Mouse (Mus musculus) limb, embryonic 11.5 days (tissue): Measurements from ENCODE around the gene Zbtb22. TPM values are rescaled to one million over a fixed set of nuclear protein-coding genes. Genes with fewer than 3 reads are reported as not detected.

Experiments
- ATAC-seq: fragments of 200-750 bp; cut with Nextera tagmentation; 2 replicates; pipeline ENCODE4 v1.8.0; 2017; ENCODE audit warnings: low read depth; ENCODE audit not compliant: insufficient number of reproducible peaks, low FRiP score, low TSS enrichment
- DNase-seq: peaks from one replicate; pipeline ENCODE4 v3.0.0-alpha.2; 2015; ENCODE audit warnings: low spot score
- H3K27ac ChIP-seq: fragments of 300-500 bp; sonication (generic); replicated peaks from 2 replicates; pipeline ENCODE4 v1.5.1; 2014; ENCODE audit warnings: low read depth, mild to moderate bottlenecking, low read length
- H3K27me3 ChIP-seq: fragments of 300-500 bp; sonication (generic); 2 replicates; pipeline ENCODE4 v1.6.1; 2014; ENCODE audit warnings: mild to moderate bottlenecking, low read length, mixed read lengths; ENCODE audit not compliant: control insufficient read depth, insufficient read depth
- H3K36me3 ChIP-seq: fragments of 300-500 bp; sonication (generic); 2 replicates; pipeline ENCODE4 v1.6.1; 2014; ENCODE audit warnings: mild to moderate bottlenecking, low read length, moderate library complexity, mixed read lengths; ENCODE audit not compliant: control insufficient read depth, insufficient read depth
- H3K4me1 ChIP-seq: fragments of 300-500 bp; sonication (generic); 2 replicates; pipeline ENCODE4 v1.6.1; 2014; ENCODE audit warnings: low read length, mixed read lengths; ENCODE audit not compliant: control insufficient read depth, insufficient read depth
- H3K4me2 ChIP-seq: fragments of 300-500 bp; sonication (generic); 2 replicates; pipeline ENCODE4 v1.6.1; 2014; ENCODE audit warnings: low read depth, mild to moderate bottlenecking, moderate library complexity; ENCODE audit not compliant: severe bottlenecking
- H3K4me3 ChIP-seq: fragments of 300-500 bp; sonication (generic); 2 replicates; pipeline ENCODE4 v1.5.1; 2014; ENCODE audit warnings: low read depth, low read length
- H3K9ac ChIP-seq: fragments of 300-500 bp; sonication (generic); 2 replicates; pipeline ENCODE4 v1.6.1; 2014; ENCODE audit warnings: mild to moderate bottlenecking, low read length
- H3K9me3 ChIP-seq: fragments of 300-500 bp; sonication (generic); 2 replicates; pipeline ENCODE4 v1.6.1; 2016; ENCODE audit warnings: low read length; ENCODE audit not compliant: control insufficient read depth
- WGBS: fragments of 180-500 bp; shearing (Covaris S2); extraction: QIAGEN DNeasy Blood & Tissue Kit; methylation state at CpG from one replicate; pipeline ENCODE4 v1.1.7; 2014; 5-methylcytosine and 5-hydroxymethylcytosine counted together
- polyA plus RNA-seq: library from polyadenylated mRNA; unstranded; fragments of >200 nt; fragmentation: Nextera tagmentation; extraction: Ambion mirVana; gene quantifications from 2 replicates; pipeline ENCODE4 v1.2.1, GENCODE M21; 2014

Zbtb22 gene
- polyA plus RNA-seq, 1 experiment from 2014 or later, result 11.8 TPM

- under 1% methylated on average over 68 of the region's 68 CpGs for WGBS
- ATAC-seq (peak; percentile 95), DNase-seq (peak; percentile 98)
- Histone ChIP-seq H3K27me3 (no peaks in the 10 kb centered on the region), H3K36me3 (peaks cover 28% of the 10 kb centered on the region), H3K4me2 (peak within 1 kb of the TSS; percentile 97), H3K9me3 (no peaks in the 10 kb centered on the region), H3K9ac (peak within 1 kb of the TSS; percentile 89), H3K4me3 (peak within 1 kb of the TSS; percentile 88), H3K4me1 (peaks cover 8% of the 10 kb centered on the region), H3K27ac (peak within 1 kb of the TSS; percentile 75)
These were observed 6.4 kb upstream of the Zbtb22 start, which contains the start of gene Daxx for GRCm38 (mm10) chr17:33909077-33909868. Daxx (plus strand) TSS chr17:33909414.

- ATAC-seq (no peak), DNase-seq (no peak)
- Histone ChIP-seq H3K4me1 (peaks cover 8% of the 10 kb centered on the region), H3K4me3 (peak overlapping the region; percentile 88), H3K9me3 (no peaks in the 10 kb centered on the region), H3K27me3 (no peaks in the 10 kb centered on the region), H3K36me3 (peaks cover 29% of the 10 kb centered on the region), H3K27ac (0 out of 2 replicates have a peak overlapping the region, but pooled peaks have one; percentile 73), H3K4me2 (peak overlapping the region; percentile 97), H3K9ac (peak overlapping the region; percentile 89)
- WGBS, result under 1% methylated on average over 14 of the region's 14 CpGs
These were observed 5.8 kb upstream of the Zbtb22 start for GRCm38 (mm10) chr17:33909869-33910250.

GRCm38 (mm10) chr17:33910346-33911051 lies 5.2 kb upstream of the Zbtb22 start:
- Histone ChIP-seq H3K4me3 (peak overlapping the region; percentile 88), H3K9ac (peak overlapping the region; percentile 89; the same call in 1 of the 2 replicates), H3K9me3 (no peaks in the 10 kb centered on the region), H3K27me3 (no peaks in the 10 kb centered on the region), H3K27ac (no peak overlapping the region), H3K36me3 (peaks cover 29% of the 10 kb centered on the region), H3K4me2 (peak overlapping the region; percentile 97), H3K4me1 (peaks cover 11% of the 10 kb centered on the region)
- WGBS, result 49% methylated on average over 11 of the region's 11 CpGs
- DNase-seq (no peak), ATAC-seq (no peak)

- H3K4me2 ChIP-seq, result no peak overlapping the region
- H3K4me3 ChIP-seq, result no peak overlapping the region
- no peak overlapping the region for H3K27ac ChIP-seq
- H3K4me1 ChIP-seq, result peaks cover 11% of the 10 kb centered on the region
- H3K36me3 ChIP-seq, result peaks cover 29% of the 10 kb centered on the region
- no peak overlapping the region for H3K9ac ChIP-seq
- H3K9me3 ChIP-seq, result no peaks in the 10 kb centered on the region
- no peaks in the 10 kb centered on the region for H3K27me3 ChIP-seq
- no peak for DNase-seq
- WGBS, result 92% methylated on average over 31 of the region's 31 CpGs
- ATAC-seq, result no peak
These were observed 4.5 kb upstream of the Zbtb22 start for GRCm38 (mm10) chr17:33911052-33911812.

- DNase-seq (no peak), ATAC-seq (no peak)
- peaks cover 29% of the 10 kb centered on the region for H3K36me3 ChIP-seq
- WGBS, result 94% methylated on average over 28 of the region's 28 CpGs
- no peaks in the 10 kb centered on the region for H3K9me3 ChIP-seq
- no peaks in the 10 kb centered on the region for H3K27me3 ChIP-seq
- peaks cover 14% of the 10 kb centered on the region for H3K4me1 ChIP-seq
- no peak overlapping the region for H3K4me2 ChIP-seq
- H3K9ac ChIP-seq, result no peak overlapping the region
- no peak overlapping the region for H3K4me3 ChIP-seq
- H3K27ac ChIP-seq, result no peak overlapping the region
These were observed 3.8 kb upstream of the Zbtb22 start for GRCm38 (mm10) chr17:33911813-33912414.

GRCm38 (mm10) chr17:33913264-33913663 lies 2.4 kb upstream of the Zbtb22 start:
- DNase-seq (no peak), ATAC-seq (no peak)
- Histone ChIP-seq H3K9ac (no peak overlapping the region), H3K9me3 (no peaks in the 10 kb centered on the region), H3K4me3 (no peak overlapping the region), H3K27me3 (no peaks in the 10 kb centered on the region), H3K36me3 (peaks cover 32% of the 10 kb centered on the region), H3K4me1 (peaks cover 17% of the 10 kb centered on the region), H3K4me2 (no peak overlapping the region), H3K27ac (no peak overlapping the region)
- 94% methylated on average over 10 of the region's 10 CpGs for WGBS

GRCm38 (mm10) chr17:33913905-33914304 lies 1.8 kb upstream of the Zbtb22 start:
- no peaks in the 10 kb centered on the region for H3K27me3 ChIP-seq
- WGBS, result 97% methylated on average over 8 of the region's 8 CpGs
- H3K4me3 ChIP-seq, result no peak overlapping the region
- H3K9ac ChIP-seq, result no peak overlapping the region
- peaks cover 34% of the 10 kb centered on the region for H3K36me3 ChIP-seq
- ATAC-seq (no peak), DNase-seq (no peak)
- H3K27ac ChIP-seq, result no peak overlapping the region; the same call in 1 of the 2 replicates
- H3K4me2 ChIP-seq, result no peak overlapping the region
- H3K4me1 ChIP-seq, result peaks cover 18% of the 10 kb centered on the region
- H3K9me3 ChIP-seq, result no peaks in the 10 kb centered on the region
